Mouse (Mus musculus) ES-E14 (cell line): ENCODE results near the gene Fam213a. TPM values are rescaled to one million over a fixed set of nuclear protein-coding genes. Genes with fewer than 3 reads are reported as not detected.

Source experiments
- DNase-seq: peaks from one replicate; pipeline ENCODE4 v3.0.0-alpha.2; 2013; ENCODE audit warnings: low read depth, low spot score
- H3K27ac ChIP-seq: 2 replicates; pipeline ENCODE4 v1.5.1; 2012; ENCODE audit warnings: low read depth, mild to moderate bottlenecking, low read length, moderate library complexity, mixed read lengths; ENCODE audit not compliant: poor library complexity, insufficient read depth, severe bottlenecking
- H3K36me3 ChIP-seq: 2 replicates; pipeline ENCODE4 v1.6.1; 2012; ENCODE audit warnings: mild to moderate bottlenecking, low read length, moderate library complexity, mixed read lengths; ENCODE audit not compliant: control insufficient read depth, poor library complexity, insufficient read depth, severe bottlenecking
- H3K4me1 ChIP-seq, 2 experiments: fragments of 150-350 bp in 1 of 2; sonication (generic) in 1 of 2; 2 replicates each; pipeline ENCODE4 v1.6.1; 2012; ENCODE audit warnings: low read length in 2 of 2, mild to moderate bottlenecking in 1 of 2, mixed read lengths in 1 of 2; ENCODE audit not compliant: control insufficient read depth in 2 of 2, insufficient read depth in 2 of 2, poor library complexity in 1 of 2
- H3K4me3 ChIP-seq, 2 experiments: fragments of 150-350 bp in 1 of 2; sonication (generic) in 1 of 2; 2 replicates each; pipeline ENCODE4 v1.5.1; 2012; ENCODE audit warnings: low read length in 2 of 2, low read depth in 1 of 2, mild to moderate bottlenecking in 1 of 2, mixed read lengths in 1 of 2; ENCODE audit not compliant: insufficient read depth in 1 of 2, poor library complexity in 1 of 2, severe bottlenecking in 1 of 2
- H3K9ac ChIP-seq: 2 replicates; pipeline ENCODE4 v1.6.1; 2012; ENCODE audit warnings: low read depth, mild to moderate bottlenecking, low read length, mixed read lengths; ENCODE audit not compliant: poor library complexity, insufficient read depth, severe bottlenecking
- H3K9me3 ChIP-seq: fragments of 150-350 bp; sonication (generic); 2 replicates; pipeline ENCODE4 v1.6.1; 2012; ENCODE audit warnings: low read depth, mild to moderate bottlenecking, low read length; ENCODE audit not compliant: control insufficient read depth, insufficient read depth
- CHD2 ChIP-seq: IDR thresholded peaks from 2 replicates; pipeline ENCODE4 v1.6.1; 2014; ENCODE audit warnings: mild to moderate bottlenecking, low read depth, low read length, inconsistent platforms
- HCFC1 ChIP-seq: IDR thresholded peaks from 2 replicates; pipeline ENCODE4 v1.6.1; 2012; ENCODE audit warnings: low read length, inconsistent platforms, borderline replicate concordance; ENCODE audit not compliant: insufficient read depth
- MAFK ChIP-seq: IDR thresholded peaks from 2 replicates; pipeline ENCODE4 v1.6.1; 2014; ENCODE audit warnings: mild to moderate bottlenecking, low read depth, low read length, inconsistent platforms; ENCODE audit not compliant: insufficient read depth
- ZC3H11A ChIP-seq: IDR thresholded peaks from 2 replicates; pipeline ENCODE4 v1.6.1; 2012; ENCODE audit warnings: low read depth, mild to moderate bottlenecking, inconsistent platforms, low read length, borderline replicate concordance
- ZNF384 ChIP-seq: IDR thresholded peaks from 2 replicates; pipeline ENCODE4 v1.6.1; 2012; ENCODE audit warnings: low read depth, low read length, inconsistent platforms
- in situ Hi-C, 2 experiments: fragments of 600-800 bp; cut with MboI; formaldehyde crosslinking; loops; one replicate each; pipeline ENCODE4 v1.15.1; 2025; ENCODE audit warnings: low sequenced_read_pairs in 2 of 2, inconsistent platforms in 1 of 2; ENCODE audit not compliant: unreplicated experiment in 2 of 2
- total RNA-seq: library from RNA; depleted of rRNA; stranded (reverse); fragments of 300-350 nt; gene quantifications from 2 replicates; pipeline ENCODE4 v1.2.3, GENCODE M21; 2012; rRNA removed

The Fam213a gene
- total RNA-seq, 1 experiment: 13.6 TPM

- Histone ChIP-seq H3K9me3 (no peaks in the 10 kb centered on the region), H3K36me3 (no peaks in the 10 kb centered on the region), H3K27ac (no peak overlapping the region), H3K4me1 (peaks cover 2 to 41% of the 10 kb centered on the region in 2 experiments; a peak in 3 of 4 replicates), H3K4me3 (no peak overlapping the region), H3K9ac (no peak overlapping the region)
- no peak for TF ChIP-seq HCFC1
- no peak for TF ChIP-seq ZNF384
- no peak for TF ChIP-seq ZC3H11A
- no peak for TF ChIP-seq CHD2
- TF ChIP-seq MAFK: no peak
- in situ Hi-C loops: no loop called here
- DNase-seq: no peak
Measured at GRCm38 (mm10) chr14:40948522-40948921, 65.1 kb downstream of the Fam213a start.

GRCm38 (mm10) chr14:40947431-40948394, 65.9 kb downstream of the Fam213a start:
- H3K4me1 ChIP-seq: peaks cover 2 to 33% of the 10 kb centered on the region in 2 experiments; a peak in 3 of 4 replicates
- DNase-seq: no peak
- H3K4me3 ChIP-seq: peak overlapping the region in 1 of 2 experiments; percentile 26; a peak in 2 of 4 replicates
- TF ChIP-seq CHD2: no peak
- no peak for TF ChIP-seq ZNF384
- TF ChIP-seq ZC3H11A: no peak
- no peak for TF ChIP-seq HCFC1
- no peaks in the 10 kb centered on the region for H3K36me3 ChIP-seq
- no peak overlapping the region for H3K9ac ChIP-seq
- H3K27ac ChIP-seq: peak overlapping the region; percentile 29
- in situ Hi-C loops: no loop called here
- H3K9me3 ChIP-seq: no peaks in the 10 kb centered on the region

- TF ChIP-seq ZNF384: no peak
- no peak for TF ChIP-seq ZC3H11A
- no peak for TF ChIP-seq MAFK
- no peak for TF ChIP-seq CHD2
- no peak for TF ChIP-seq HCFC1
- in situ Hi-C loops: no loop called here
Measured at GRCm38 (mm10) chr14:40943802-40944201, 69.8 kb downstream of the Fam213a start.

More at GRCm38 (mm10) chr14:40943802-40944201, 69.8 kb downstream of the Fam213a start:
- Histone ChIP-seq H3K9ac (no peak overlapping the region), H3K4me3 (no peak overlapping the region), H3K27ac (no peak overlapping the region), H3K36me3 (no peaks in the 10 kb centered on the region), H3K4me1 (peaks cover 0 to 12% of the 10 kb centered on the region in 2 experiments; a peak in 1 of 4 replicates), H3K9me3 (no peaks in the 10 kb centered on the region)
- DNase-seq: no peak

Other genes starting within 250 kb of the Fam213a start
- 2.5 and 2.6 TPM in 2 replicates for gene Sh2d4b, start 120.5 kb downstream of the Fam213a start, total RNA-seq
- gene Tspan14, start 47.0 kb downstream of the Fam213a start, total RNA-seq: 26.5 and 62.7 TPM in 2 replicates
- gene Dydc2, start 55.4 kb upstream of the Fam213a start, total RNA-seq: not detected in 2 replicates
- gene Dydc1, start 59.1 kb upstream of the Fam213a start, total RNA-seq: not detected in 2 replicates
- gene Mat1a, start 91.2 kb upstream of the Fam213a start, total RNA-seq: 0.11 and 0.54 TPM in 2 replicates
- gene Sftpa1, start 118.0 kb upstream of the Fam213a start, total RNA-seq: not detected in 2 replicates
- gene Mbl1, start 137.7 kb upstream of the Fam213a start, total RNA-seq: not detected in 2 replicates
- 1.6 and 1.7 TPM in 2 replicates for gene Sftpd, start 171.4 kb upstream of the Fam213a start, total RNA-seq